Mouse (Mus musculus) thymus, adult 18-20 months (tissue): ENCODE results near the gene Cadps2.

Source experiments
- DNase-seq, 2 experiments: peaks; one replicate each; pipeline ENCODE4 v3.0.0; 2022; ENCODE audit warnings: mixed read lengths in 2 of 2

Cadps2 gene

GRCm38 (mm10) chr6:23839009-23839811, at the start of gene Cadps2:
Gene Cadps2, minus strand, starts transcription at chr6:23839421.
- no peak for DNase-seq

- no peak for DNase-seq
Measured at GRCm38 (mm10) chr6:23886418-23886817, 47.2 kb upstream of the Cadps2 start.

GRCm38 (mm10) chr6:23876765-23877408, 37.7 kb upstream of the Cadps2 start:
- no peak for DNase-seq

- DNase-seq, result no peak
Measured at GRCm38 (mm10) chr6:23876363-23876762, 37.1 kb upstream of the Cadps2 start.

- no peak for DNase-seq
Measured at GRCm38 (mm10) chr6:23873812-23874211, 34.6 kb upstream of the Cadps2 start.

- no peak for DNase-seq
Measured at GRCm38 (mm10) chr6:23873231-23873630, 34.0 kb upstream of the Cadps2 start.

GRCm38 (mm10) chr6:23869971-23870370, 30.8 kb upstream of the Cadps2 start:
- DNase-seq, result no peak

- no peak for DNase-seq
Measured at GRCm38 (mm10) chr6:23866298-23866697, 27.1 kb upstream of the Cadps2 start.

- no peak for DNase-seq
Measured at GRCm38 (mm10) chr6:23853464-23853863, 14.2 kb upstream of the Cadps2 start.

- no peak for DNase-seq
Measured at GRCm38 (mm10) chr6:23840001-23840400, 780 bp upstream of the Cadps2 start.

- DNase-seq, result no peak
Measured at GRCm38 (mm10) chr6:23838401-23839008, 716 bp downstream of the Cadps2 start.

- no peak for DNase-seq
Measured at GRCm38 (mm10) chr6:23837631-23838030, 1.6 kb downstream of the Cadps2 start.

- no peak for DNase-seq
Measured at GRCm38 (mm10) chr6:23837127-23837526, 2.1 kb downstream of the Cadps2 start.

GRCm38 (mm10) chr6:23836694-23837093, 2.5 kb downstream of the Cadps2 start:
- no peak for DNase-seq

- DNase-seq, result no peak
Measured at GRCm38 (mm10) chr6:23835552-23835951, 3.7 kb downstream of the Cadps2 start.

- DNase-seq, result no peak
Measured at GRCm38 (mm10) chr6:23830741-23831140, 8.5 kb downstream of the Cadps2 start.

- no peak for DNase-seq
Measured at GRCm38 (mm10) chr6:23829338-23829737, 9.9 kb downstream of the Cadps2 start.

GRCm38 (mm10) chr6:23821819-23822218, 17.4 kb downstream of the Cadps2 start:
- no peak for DNase-seq

- no peak for DNase-seq
Measured at GRCm38 (mm10) chr6:23810087-23810486, 29.1 kb downstream of the Cadps2 start.

GRCm38 (mm10) chr6:23809344-23809743, 29.9 kb downstream of the Cadps2 start:
- no peak for DNase-seq

- no peak for DNase-seq
Measured at GRCm38 (mm10) chr6:23805333-23805732, 33.9 kb downstream of the Cadps2 start.

- no peak for DNase-seq
Measured at GRCm38 (mm10) chr6:23791822-23792221, 47.4 kb downstream of the Cadps2 start.

GRCm38 (mm10) chr6:23777641-23778040, 61.6 kb downstream of the Cadps2 start:
- DNase-seq, result no peak

GRCm38 (mm10) chr6:23762204-23762603, 77.0 kb downstream of the Cadps2 start:
- DNase-seq, result no peak
